Mouse (Mus musculus): Measurements from ENCODE around the gene Med13l.

- TF ChIP-seq CTCF (IDR thresholded peaks at IDR 0.05; ENCODE audit: low read depth) (no peak), EP300 (IDR thresholded peaks at IDR 0.05; ENCODE audit: low read depth) (no peak)
These were observed 191.1 kb downstream of the Med13l start for GRCm38 (mm10) chr5:118751446-118752179.
